Mouse (Mus musculus) lung, embryonic 14.5 days (tissue): ENCODE results near the gene 6030408B16Rik. TPM values are rescaled to one million over a fixed set of nuclear protein-coding genes. Genes with fewer than 3 reads are reported as not detected.

Source experiments
- ATAC-seq: fragments of 200-750 bp; cut with Nextera tagmentation; 2 replicates; pipeline ENCODE4 v1.8.0; 2017; ENCODE audit warnings: mild to moderate bottlenecking, moderate TSS enrichment, moderate library complexity; ENCODE audit not compliant: insufficient read depth
- DNase-seq: peaks from one replicate; pipeline ENCODE4 v3.0.0-alpha.2; 2015
- H3K27ac ChIP-seq: fragments of 300-500 bp; sonication (generic); 2 replicates; pipeline ENCODE4 v1.5.1; 2014; ENCODE audit warnings: low read depth, mild to moderate bottlenecking, moderate library complexity
- H3K27me3 ChIP-seq: fragments of 300-500 bp; sonication (generic); 2 replicates; pipeline ENCODE4 v1.6.1; 2014; ENCODE audit warnings: low read length, control low read depth; ENCODE audit not compliant: insufficient read depth
- H3K36me3 ChIP-seq: fragments of 300-500 bp; sonication (generic); 2 replicates; pipeline ENCODE4 v1.6.1; 2014; ENCODE audit warnings: control low read depth; ENCODE audit not compliant: insufficient read depth
- H3K4me1 ChIP-seq: fragments of 300-500 bp; sonication (generic); 2 replicates; pipeline ENCODE4 v1.6.1; 2014; ENCODE audit warnings: antibody characterized with exemption, control low read depth; ENCODE audit not compliant: insufficient read depth
- H3K4me2 ChIP-seq: fragments of 300-500 bp; sonication (generic); 2 replicates; pipeline ENCODE4 v1.6.1; 2014; ENCODE audit warnings: mild to moderate bottlenecking
- H3K4me3 ChIP-seq: fragments of 300-500 bp; sonication (generic); 2 replicates; pipeline ENCODE4 v1.5.1; 2014; ENCODE audit warnings: low read depth, low read length
- H3K9ac ChIP-seq: fragments of 300-500 bp; sonication (generic); 2 replicates; pipeline ENCODE4 v1.6.1; 2014
- H3K9me3 ChIP-seq: fragments of 300-500 bp; sonication (generic); 2 replicates; pipeline ENCODE4 v1.6.1; 2016; ENCODE audit warnings: low read depth, low read length, control low read depth
- CTCF ChIP-seq: IDR thresholded peaks from 2 replicates; pipeline ENCODE4 v1.5.1; 2016; ENCODE audit warnings: antibody characterized with exemption, low read depth
- WGBS: fragments of 180-500 bp; shearing (Covaris S2); extraction: QIAGEN DNeasy Blood & Tissue Kit; methylation state at CpG from one replicate; pipeline ENCODE4 v1.1.7; 2014; 5-methylcytosine and 5-hydroxymethylcytosine counted together
- polyA plus RNA-seq: library from polyadenylated mRNA; unstranded; fragments of >200 nt; fragmentation: Nextera tagmentation; extraction: Ambion mirVana; gene quantifications from 2 replicates; pipeline ENCODE4 v1.2.1, GENCODE M21; 2014

The 6030408B16Rik gene
- polyA plus RNA-seq, 1 experiment from 2014 or later: 41.4 TPM

DNA sequence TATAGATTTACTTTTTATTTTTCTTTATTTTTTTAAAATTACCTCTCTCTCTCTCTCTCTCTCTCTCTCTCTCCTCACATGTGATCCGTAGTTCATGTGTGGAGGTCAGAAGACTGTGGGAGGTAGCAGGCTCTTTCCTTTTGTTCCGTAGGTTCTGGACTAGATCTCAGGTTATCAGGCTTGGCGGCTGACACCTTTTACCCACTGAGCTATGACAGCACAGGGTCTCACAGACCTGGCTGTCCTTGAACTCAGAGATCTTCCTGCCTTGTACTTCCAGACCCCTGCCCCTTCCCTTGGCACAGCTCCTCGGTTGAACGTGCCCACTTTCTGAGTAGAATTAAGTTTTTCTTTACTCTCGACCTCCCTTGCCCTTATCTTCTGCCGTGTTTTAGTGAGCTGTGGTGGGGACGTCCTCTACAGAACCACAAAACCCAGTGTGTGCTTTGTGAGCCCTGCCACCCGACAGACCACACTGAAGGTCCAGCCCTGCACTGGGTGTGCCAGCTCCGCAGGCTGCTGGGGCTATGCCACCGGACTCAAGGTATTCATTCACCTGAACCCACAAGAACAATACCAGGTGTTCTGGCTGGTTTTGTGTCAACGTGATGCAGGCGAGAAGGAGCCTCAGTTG, 23.4 kb downstream of the 6030408B16Rik start:
- H3K9ac ChIP-seq: 0 out of 2 replicates have a peak overlapping the region, but pooled peaks have one; percentile 9
- H3K4me2 ChIP-seq: peak overlapping the region; percentile 53
- TF ChIP-seq CTCF: no peak
- 0 out of 2 replicates have a peak, but pooled peaks cover 4% of the 10 kb centered on the region for H3K4me1 ChIP-seq
- H3K36me3 ChIP-seq: no peaks in the 10 kb centered on the region
- WGBS: 53% methylated on average over 13 of the region's 13 CpGs
- no peaks in the 10 kb centered on the region for H3K9me3 ChIP-seq
- DNase-seq (no peak), ATAC-seq (peak; percentile 38; the same call in 1 of the 2 replicates)
- H3K4me3 ChIP-seq: peak overlapping the region; percentile 18
- no peak overlapping the region; the same call in 1 of the 2 replicates for H3K27ac ChIP-seq
- no peaks in the 10 kb centered on the region for H3K27me3 ChIP-seq

DNA sequence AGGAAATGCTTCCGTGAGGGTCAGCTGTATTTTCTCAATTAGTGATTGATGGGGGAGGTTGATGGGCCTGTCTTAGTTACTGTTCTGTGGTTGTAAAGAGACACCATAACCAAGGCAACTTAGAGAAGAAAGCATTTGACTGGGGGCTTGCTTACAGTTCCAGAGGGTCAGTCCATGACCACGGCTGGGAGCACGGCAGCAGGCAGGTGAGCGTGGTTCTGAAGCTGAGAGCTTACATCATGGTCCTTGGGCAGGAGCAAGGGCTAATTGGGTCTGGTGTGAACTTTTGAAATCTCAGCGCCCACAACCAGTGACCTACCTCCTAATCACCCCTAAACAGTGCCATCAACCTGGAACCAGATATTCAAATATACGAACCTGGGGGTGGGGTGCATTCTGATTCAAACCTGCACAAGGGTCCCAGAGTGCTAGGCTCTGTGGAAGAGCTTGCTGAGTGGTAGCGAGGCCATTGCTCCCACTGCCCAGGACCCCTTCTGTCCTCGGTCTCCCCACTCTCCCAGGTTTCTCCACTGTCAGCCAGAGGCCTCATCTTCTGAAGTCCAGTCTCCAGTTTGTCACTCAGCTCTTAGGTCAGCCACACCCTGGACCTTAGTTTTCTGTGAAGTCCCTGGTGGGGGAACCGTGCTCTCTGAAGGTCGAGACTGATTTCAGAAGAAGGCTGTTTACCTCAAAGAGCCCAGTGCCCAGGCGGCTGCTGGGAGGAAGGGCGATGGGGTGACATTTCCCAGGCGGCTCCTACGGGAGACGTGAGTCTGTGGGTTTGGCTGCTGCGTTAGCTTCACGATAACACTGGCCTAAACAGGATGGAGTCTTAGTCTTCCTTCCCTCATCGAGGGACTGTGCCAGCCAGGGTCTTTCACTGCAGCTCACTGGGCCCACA, 24.2 kb downstream of the 6030408B16Rik start:
- Histone ChIP-seq H3K4me2 (peak overlapping the region; percentile 53; the same call in 1 of the 2 replicates), H3K27me3 (no peaks in the 10 kb centered on the region), H3K9ac (no peak overlapping the region), H3K36me3 (no peaks in the 10 kb centered on the region), H3K9me3 (no peaks in the 10 kb centered on the region), H3K4me1 (peaks cover 6% of the 10 kb centered on the region; the same call in 1 of the 2 replicates), H3K27ac (peak overlapping the region; percentile 8; the same call in 1 of the 2 replicates), H3K4me3 (no peak overlapping the region)
- ATAC-seq (no peak), DNase-seq (no peak)
- TF ChIP-seq CTCF: no peak
- WGBS: 58% methylated on average over 18 of the region's 18 CpGs

DNA sequence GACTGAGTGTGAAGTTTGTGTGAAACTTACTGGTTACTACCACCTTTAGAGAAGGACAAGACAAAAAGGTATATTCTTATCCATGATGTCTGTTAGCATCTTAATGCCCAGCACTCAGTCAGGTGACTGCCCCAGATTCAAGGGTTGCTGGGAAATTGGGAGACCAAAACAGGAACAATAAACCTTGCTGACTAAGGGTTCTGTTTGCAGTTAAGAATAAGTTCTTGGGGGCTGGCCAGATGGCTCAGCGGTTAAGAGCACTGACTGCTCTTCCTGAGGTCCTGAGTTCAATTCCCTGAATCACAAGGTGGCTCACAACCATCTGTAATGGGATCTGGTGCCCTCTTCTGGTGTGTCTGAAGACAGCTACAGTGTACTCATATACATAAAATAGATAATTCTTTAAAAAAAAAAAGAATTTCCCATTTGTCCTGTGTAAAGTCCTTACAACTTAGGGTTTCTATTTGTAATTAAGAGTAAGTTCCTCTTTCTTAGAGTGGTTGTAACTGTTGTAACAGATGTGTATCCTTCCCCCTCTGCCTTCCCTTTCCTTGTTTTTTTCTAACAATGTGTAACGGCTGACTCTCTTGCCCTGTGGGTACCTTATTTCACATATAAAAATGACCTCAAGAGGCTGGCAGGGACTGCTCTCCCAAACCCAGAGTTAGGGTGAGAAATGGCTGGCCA, 24.9 kb downstream of the 6030408B16Rik start:
- H3K4me2 ChIP-seq: no peak overlapping the region
- 69% methylated on average over 2 of the region's 2 CpGs for WGBS
- H3K9ac ChIP-seq: no peak overlapping the region

DNA sequence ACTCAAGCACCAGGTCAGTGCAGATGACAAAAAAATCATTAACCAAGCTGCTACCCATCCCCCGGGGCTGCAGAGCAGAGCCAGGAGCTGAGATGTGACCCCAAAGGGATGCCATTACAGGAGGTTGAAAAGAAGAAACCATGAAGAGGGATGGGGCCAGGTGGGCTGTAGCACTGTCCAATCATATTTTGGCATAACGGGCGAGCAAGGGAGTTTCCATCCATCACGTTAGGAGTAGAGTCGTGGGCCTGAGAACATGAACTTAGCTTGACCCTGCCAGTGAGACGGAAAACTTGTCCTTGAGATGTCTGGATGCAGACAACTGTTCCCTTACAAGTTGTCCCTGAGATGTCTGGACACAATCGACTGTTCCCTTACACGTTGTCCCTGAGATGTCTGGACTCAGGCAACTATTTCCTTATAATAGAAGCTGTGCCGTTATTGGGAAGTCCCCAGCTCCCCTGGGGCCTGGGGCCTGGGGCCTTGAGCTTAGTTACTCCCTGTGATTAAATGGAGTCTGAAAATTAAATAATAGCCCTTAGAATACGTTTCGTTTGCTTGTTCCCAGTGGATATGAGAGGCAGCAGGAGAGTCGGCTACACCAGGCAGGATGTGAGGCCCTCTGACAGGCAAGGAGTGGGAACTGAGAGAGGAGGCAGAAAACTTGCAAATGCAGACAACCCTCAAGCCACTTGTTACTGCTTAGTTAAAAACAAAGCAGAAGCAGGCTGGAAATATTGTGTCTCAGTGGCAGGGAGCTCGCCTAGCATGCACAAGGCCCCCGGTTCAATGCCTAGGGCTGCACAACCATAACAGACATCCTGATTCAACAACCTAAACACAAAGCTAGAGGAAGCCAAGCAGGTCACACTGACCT, 26.1 kb downstream of the 6030408B16Rik start:
- WGBS: 34% methylated on average over 14 of the region's 14 CpGs
- no peaks in the 10 kb centered on the region for H3K36me3 ChIP-seq
- no peak for TF ChIP-seq CTCF

More for the DNA sequence above, 24.9 kb downstream of the 6030408B16Rik start:
- Histone ChIP-seq H3K4me1 (peaks cover 6% of the 10 kb centered on the region; the same call in 1 of the 2 replicates), H3K9me3 (no peaks in the 10 kb centered on the region), H3K4me3 (no peak overlapping the region), H3K36me3 (no peaks in the 10 kb centered on the region), H3K27ac (0 out of 2 replicates have a peak overlapping the region, but pooled peaks have one; percentile 24), H3K27me3 (no peaks in the 10 kb centered on the region)
- ATAC-seq (no peak), DNase-seq (no peak)
- TF ChIP-seq CTCF: no peak

DNA sequence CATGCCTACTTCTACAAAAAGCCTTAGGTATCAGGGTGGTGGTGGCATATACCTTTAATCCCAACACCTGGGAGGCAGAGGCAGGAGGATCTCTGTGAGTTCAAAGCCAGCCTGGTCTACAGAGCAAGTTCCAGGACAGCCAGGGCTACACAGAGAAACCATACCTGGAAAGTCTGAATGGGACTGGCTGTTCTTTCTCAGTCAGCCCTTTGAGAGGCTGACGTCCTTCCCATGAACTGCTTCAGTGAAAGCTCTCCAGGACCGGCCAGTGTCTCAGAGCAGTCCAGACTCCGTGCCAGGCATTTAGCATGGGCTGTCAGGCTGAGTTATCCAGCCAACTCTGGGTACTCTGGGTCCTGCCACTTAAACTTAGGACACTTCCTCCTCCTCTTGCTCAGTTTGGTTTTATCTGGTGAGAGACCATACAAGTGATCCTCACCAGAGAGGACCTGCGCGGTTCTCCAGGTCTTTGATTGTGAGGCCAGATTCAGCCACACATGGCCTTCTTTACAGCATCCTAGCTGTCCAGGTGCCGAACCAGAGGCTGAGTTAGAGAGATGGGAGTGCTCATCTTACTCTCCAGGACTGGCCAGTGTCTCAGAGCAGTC, 27.1 kb downstream of the 6030408B16Rik start:
- Histone ChIP-seq H3K36me3 (no peaks in the 10 kb centered on the region), H3K4me1 (peaks cover 6% of the 10 kb centered on the region; the same call in 1 of the 2 replicates), H3K9me3 (no peaks in the 10 kb centered on the region), H3K4me3 (no peak overlapping the region), H3K27ac (peak overlapping the region; percentile 65; the same call in 1 of the 2 replicates), H3K4me2 (no peak overlapping the region), H3K9ac (no peak overlapping the region), H3K27me3 (no peaks in the 10 kb centered on the region)
- no peak for DNase-seq
- no peak for TF ChIP-seq CTCF
- WGBS: 73% methylated on average over 6 of the region's 6 CpGs
- no peak for ATAC-seq

More for the DNA sequence above, 26.1 kb downstream of the 6030408B16Rik start:
- no peaks in the 10 kb centered on the region for H3K9me3 ChIP-seq
- H3K4me3 ChIP-seq: no peak overlapping the region
- no peak overlapping the region for H3K4me2 ChIP-seq
- DNase-seq (no peak), ATAC-seq (no peak)
- peaks cover 6% of the 10 kb centered on the region; the same call in 1 of the 2 replicates for H3K4me1 ChIP-seq
- no peak overlapping the region for H3K9ac ChIP-seq
- H3K27me3 ChIP-seq: no peaks in the 10 kb centered on the region
- H3K27ac ChIP-seq: no peak overlapping the region

DNA sequence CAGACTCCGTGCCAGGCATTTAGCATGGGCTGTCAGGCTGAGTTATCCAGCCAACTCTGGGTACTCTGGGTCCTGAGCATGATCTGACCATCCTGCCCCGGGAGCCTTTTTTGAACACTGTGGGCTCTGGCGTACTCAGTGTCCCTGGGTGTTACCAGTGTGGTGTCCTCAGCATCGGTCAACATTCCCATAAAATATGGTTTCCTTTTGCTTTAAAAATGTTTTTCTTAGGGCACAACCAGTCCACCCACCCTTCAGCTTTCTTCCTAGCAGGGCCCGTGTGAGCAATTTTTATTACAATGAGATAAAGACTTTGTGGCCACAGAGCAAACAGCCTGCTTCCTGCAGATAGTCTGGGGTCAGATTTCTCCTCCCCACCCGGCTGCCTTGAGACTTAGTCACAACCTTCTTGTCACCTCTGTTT, 27.6 kb downstream of the 6030408B16Rik start:
- no peak for TF ChIP-seq CTCF
- no peak overlapping the region for H3K9ac ChIP-seq
- H3K36me3 ChIP-seq: no peaks in the 10 kb centered on the region
- H3K27ac ChIP-seq: peak overlapping the region; percentile 65; the same call in 1 of the 2 replicates
- WGBS: 39% methylated on average over 6 of the region's 6 CpGs
- peak; percentile 38 for DNase-seq
- no peaks in the 10 kb centered on the region for H3K9me3 ChIP-seq
- no peak for ATAC-seq
- H3K27me3 ChIP-seq: no peaks in the 10 kb centered on the region
- H3K4me2 ChIP-seq: no peak overlapping the region
- no peak overlapping the region for H3K4me3 ChIP-seq
- peaks cover 6% of the 10 kb centered on the region; the same call in 1 of the 2 replicates for H3K4me1 ChIP-seq
